Mouse (Mus musculus): ENCODE results near the gene Hmcn2.

The Hmcn2 gene

GRCm38 (mm10) chr2:31314007-31314465 lies at the start of gene Hmcn2:
Gene Hmcn2, plus strand, starts transcription at chr2:31314415.
- peak; percentile 23 for DNase-seq (ENCODE audit: low spot score)

- no peak for DNase-seq (ENCODE audit: low spot score)
Observed at GRCm38 (mm10) chr2:31267447-31267846, 46.8 kb upstream of the Hmcn2 start.

DNA sequence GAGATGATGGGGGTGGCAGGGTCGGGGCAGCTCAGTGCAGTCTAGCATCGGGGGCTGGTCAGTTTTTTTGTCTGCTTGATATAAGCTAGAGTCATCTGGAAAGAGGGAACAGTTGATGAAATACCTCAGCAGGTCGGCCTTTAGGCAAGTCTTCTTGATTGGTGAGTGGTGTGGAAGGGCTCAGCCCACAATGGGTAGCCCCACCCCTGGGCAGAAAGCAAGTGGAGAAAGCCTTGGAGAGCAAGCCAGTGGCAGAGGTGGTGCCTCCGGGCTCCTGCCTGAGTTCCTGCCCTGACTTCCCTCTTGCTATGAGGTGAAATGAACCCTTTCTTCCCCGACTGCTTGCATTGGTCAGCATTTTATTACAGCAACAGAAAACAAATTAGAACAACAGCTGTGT lies 45.6 kb upstream of the Hmcn2 start:
- no peak for DNase-seq (ENCODE audit: low spot score)

DNA sequence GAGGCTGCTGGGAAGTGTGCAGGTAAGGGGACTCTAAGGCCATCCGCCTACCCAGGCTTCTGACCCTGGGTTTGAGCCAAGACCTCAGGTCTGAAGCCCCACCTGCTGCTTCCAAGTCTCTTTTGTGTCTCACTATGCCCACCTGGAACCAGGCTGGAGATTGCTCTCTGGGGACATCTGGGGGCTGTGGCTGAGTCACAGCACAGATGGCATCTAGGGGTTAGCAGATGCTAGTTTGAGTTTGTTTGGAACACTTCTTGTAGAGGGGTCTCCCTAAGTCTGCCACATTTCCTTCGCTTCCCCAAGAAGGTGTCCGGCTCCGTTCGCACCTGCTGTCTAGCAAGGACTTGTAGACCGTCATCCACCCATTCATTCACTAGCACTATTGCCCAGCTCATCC lies 45.0 kb upstream of the Hmcn2 start:
- DNase-seq (ENCODE audit: low spot score) = no peak

- no peak for DNase-seq (ENCODE audit: low spot score)
Observed at GRCm38 (mm10) chr2:31269847-31270246, 44.4 kb upstream of the Hmcn2 start.

DNA sequence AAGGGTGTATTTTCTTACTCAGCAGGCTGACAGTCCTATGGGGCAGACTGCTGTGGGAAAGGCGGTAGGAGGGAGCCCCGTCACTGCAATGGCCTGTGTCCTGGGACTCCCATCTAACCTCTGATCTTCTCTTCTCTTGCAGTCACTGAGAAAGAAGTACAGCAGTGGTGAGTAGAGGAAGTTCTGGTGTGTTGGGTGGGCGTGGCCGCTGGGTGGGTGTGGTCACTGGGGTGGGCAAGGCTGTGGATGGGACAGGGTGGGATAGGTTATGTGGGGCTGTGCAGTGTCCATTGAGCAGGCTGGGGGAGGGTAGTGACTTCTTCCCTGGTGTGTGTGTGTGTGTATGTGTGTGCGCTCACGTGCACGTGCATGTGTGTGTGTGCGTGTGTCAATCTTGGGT lies 43.7 kb upstream of the Hmcn2 start:
- DNase-seq (ENCODE audit: low spot score) = no peak

GRCm38 (mm10) chr2:31271071-31271470 lies 43.1 kb upstream of the Hmcn2 start:
- DNase-seq (ENCODE audit: low spot score) = no peak

- DNase-seq (ENCODE audit: low spot score) = no peak
Observed at GRCm38 (mm10) chr2:31274993-31275392, 39.2 kb upstream of the Hmcn2 start.

- no peak for DNase-seq (ENCODE audit: low spot score)
Observed at GRCm38 (mm10) chr2:31277810-31278209, 36.4 kb upstream of the Hmcn2 start.

GRCm38 (mm10) chr2:31278483-31278882 lies 35.7 kb upstream of the Hmcn2 start:
- no peak for DNase-seq (ENCODE audit: low spot score)

DNA sequence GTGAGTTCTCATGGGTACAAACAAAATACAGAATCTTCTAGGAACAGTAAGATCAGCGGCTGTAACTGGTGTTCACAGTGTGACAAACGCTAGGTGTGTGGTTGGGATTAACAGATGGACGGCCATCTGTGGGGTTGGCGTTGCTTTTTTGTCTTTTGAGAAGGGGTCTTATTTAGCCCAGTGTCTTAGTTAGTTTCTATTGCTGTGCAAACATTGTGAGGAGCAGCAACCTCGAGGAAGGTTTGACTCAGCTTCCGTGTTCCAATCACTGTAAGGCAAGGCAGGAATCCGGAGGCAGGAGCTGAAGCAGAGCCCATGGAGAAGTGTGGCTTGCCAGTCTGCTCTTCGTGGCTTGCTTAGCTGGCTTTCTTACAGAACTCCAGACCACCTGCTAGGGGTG lies 33.1 kb upstream of the Hmcn2 start:
- no peak for DNase-seq (ENCODE audit: low spot score)

GRCm38 (mm10) chr2:31282266-31282665 lies 31.9 kb upstream of the Hmcn2 start:
- no peak for DNase-seq (ENCODE audit: low spot score)

- no peak for DNase-seq (ENCODE audit: low spot score)
Observed at GRCm38 (mm10) chr2:31282880-31283279, 31.3 kb upstream of the Hmcn2 start.

- DNase-seq (ENCODE audit: low spot score) = no peak
Observed at GRCm38 (mm10) chr2:31284531-31284930, 29.7 kb upstream of the Hmcn2 start.

- DNase-seq (ENCODE audit: low spot score) = peak; percentile 63
Observed at GRCm38 (mm10) chr2:31291421-31291820, 22.8 kb upstream of the Hmcn2 start.

DNA sequence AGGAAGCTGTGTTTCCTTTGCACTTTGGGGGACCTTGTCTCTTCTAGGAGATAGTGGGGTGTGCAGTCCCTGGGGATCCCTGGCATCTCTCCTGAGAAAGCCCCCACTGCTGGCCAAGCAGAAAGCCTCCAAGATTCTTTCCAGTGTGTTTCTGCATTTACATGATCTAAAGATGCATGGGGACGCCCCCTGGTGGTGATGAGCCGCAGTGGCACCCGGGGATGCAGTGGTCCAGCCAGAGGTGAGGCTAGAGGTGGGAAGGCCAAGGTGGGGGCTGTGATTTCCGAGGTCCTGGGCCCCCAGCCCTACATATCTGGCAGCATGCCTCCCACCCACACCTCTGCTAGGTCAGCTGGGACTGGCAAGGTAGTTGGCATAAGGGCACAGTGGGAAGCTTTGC lies 19.2 kb upstream of the Hmcn2 start:
- peak; percentile 78 for DNase-seq (ENCODE audit: low spot score)

GRCm38 (mm10) chr2:31296395-31296794 lies 17.8 kb upstream of the Hmcn2 start:
- DNase-seq (ENCODE audit: low spot score) = no peak

GRCm38 (mm10) chr2:31297602-31298268 lies 16.5 kb upstream of the Hmcn2 start:
- DNase-seq (ENCODE audit: low spot score) = peak; percentile 56

DNA sequence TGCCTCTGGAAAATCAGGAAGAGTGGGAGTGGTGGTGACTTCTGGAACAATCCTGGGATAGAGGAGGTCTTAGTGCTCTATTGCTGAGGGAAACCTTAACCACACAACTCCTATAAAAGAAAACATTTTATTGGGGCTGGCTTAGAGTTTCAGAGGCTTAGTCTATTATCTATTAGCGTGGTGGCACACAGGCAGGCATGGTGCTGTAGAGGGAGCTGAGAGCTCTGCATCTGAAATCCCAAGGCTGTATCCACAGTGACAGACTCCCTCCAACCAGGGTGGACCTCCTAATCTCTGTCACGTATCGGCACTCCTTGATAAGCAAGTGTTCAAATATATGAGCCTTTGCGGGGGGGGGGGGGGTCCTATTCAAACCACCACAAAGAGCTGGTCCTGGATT lies 15.4 kb upstream of the Hmcn2 start:
- no peak for DNase-seq (ENCODE audit: low spot score)

- no peak for DNase-seq (ENCODE audit: low spot score)
Observed at GRCm38 (mm10) chr2:31299266-31299665, 14.9 kb upstream of the Hmcn2 start.

- no peak for DNase-seq (ENCODE audit: low spot score)
Observed at GRCm38 (mm10) chr2:31299996-31300395, 14.2 kb upstream of the Hmcn2 start.

DNA sequence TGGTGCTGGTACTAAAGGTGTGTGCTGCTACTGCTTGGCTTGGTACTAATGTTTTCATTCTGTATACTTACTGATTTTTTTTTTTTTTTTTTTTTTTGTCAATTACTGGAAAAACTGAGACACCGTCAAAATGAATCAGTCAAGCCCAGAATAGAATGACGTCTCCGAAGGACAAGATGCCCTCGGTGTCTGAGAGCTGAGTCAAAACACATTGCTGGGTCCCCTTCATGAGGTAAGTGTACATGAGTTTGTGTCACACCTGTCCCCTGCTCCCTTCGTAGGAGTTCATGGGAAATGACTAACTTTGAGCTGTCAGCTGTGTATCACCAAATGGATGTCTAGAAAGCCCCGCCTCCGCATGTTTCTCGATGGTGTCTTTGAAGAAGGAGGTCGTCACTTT lies 11.0 kb upstream of the Hmcn2 start:
- DNase-seq (ENCODE audit: low spot score) = no peak

DNA sequence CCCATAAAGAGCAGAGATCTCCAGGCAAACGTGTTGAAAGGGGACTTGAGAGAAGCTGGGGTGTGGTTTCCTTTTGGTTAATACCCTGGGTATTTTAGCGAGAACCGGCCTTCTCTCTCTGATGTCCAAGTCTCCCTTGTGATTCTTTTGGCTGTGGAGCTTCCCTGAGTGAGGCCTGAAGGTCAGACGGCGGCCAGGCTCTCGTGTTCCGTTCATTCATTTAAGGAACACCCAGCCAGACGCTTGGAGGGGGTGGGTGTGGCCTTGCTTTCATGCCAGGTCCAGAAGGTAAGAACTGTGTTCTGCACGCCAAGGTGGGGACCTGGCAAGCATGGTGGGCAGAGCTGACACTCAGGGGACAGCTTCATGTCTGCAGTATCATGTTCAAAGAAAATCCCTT lies 10.0 kb upstream of the Hmcn2 start:
- DNase-seq (ENCODE audit: low spot score) = no peak
